Mouse (Mus musculus) intestine, embryonic 14.5 days (tissue): ENCODE measurements around the gene Srpk2. TPM values are rescaled to one million over a fixed set of nuclear protein-coding genes. Genes with fewer than 3 reads are reported as not detected.
"Not testable (repeated sequence)": the region's sequence is repeated elsewhere in the genome, so short reads cannot be mapped to it uniquely, and the experiment has no call there.

Experiments
- ATAC-seq: fragments of 200-750 bp; cut with Nextera tagmentation; replicated peaks from 2 replicates; pipeline ENCODE4 v1.8.0; 2017; ENCODE audit warnings: low read depth, moderate number of reproducible peaks, moderate TSS enrichment, moderate library complexity; ENCODE audit not compliant: low FRiP score, low TSS enrichment
- DNase-seq: peaks from one replicate; pipeline ENCODE4 v3.0.0-alpha.2; 2018; ENCODE audit warnings: low spot score
- H3K27ac ChIP-seq: fragments of 300-500 bp; sonication (generic); 2 replicates; pipeline ENCODE4 v1.5.1; 2014; ENCODE audit warnings: low read depth, mild to moderate bottlenecking, control low read depth
- H3K27me3 ChIP-seq: fragments of 300-500 bp; sonication (generic); replicated peaks from 2 replicates; pipeline ENCODE4 v1.6.1; 2014; ENCODE audit warnings: low read length, control low read depth; ENCODE audit not compliant: control insufficient read depth, insufficient read depth
- H3K36me3 ChIP-seq: fragments of 300-500 bp; sonication (generic); 2 replicates; pipeline ENCODE4 v1.6.1; 2014; ENCODE audit warnings: low read length, control low read depth; ENCODE audit not compliant: control insufficient read depth, insufficient read depth
- H3K4me1 ChIP-seq: fragments of 300-500 bp; sonication (generic); replicated peaks from 2 replicates; pipeline ENCODE4 v1.6.1; 2014; ENCODE audit warnings: low read length, control low read depth, mixed read lengths; ENCODE audit not compliant: control insufficient read depth, insufficient read depth
- H3K4me2 ChIP-seq: fragments of 300-500 bp; sonication (generic); 2 replicates; pipeline ENCODE4 v1.6.1; 2014; ENCODE audit warnings: low read length
- H3K4me3 ChIP-seq: fragments of 300-500 bp; sonication (generic); 2 replicates; pipeline ENCODE4 v1.5.1; 2014; ENCODE audit warnings: low read depth, low read length, control low read depth, mixed read lengths
- H3K9ac ChIP-seq: fragments of 300-500 bp; sonication (generic); 2 replicates; pipeline ENCODE4 v1.6.1; 2014; ENCODE audit warnings: mild to moderate bottlenecking, low read length
- H3K9me3 ChIP-seq: fragments of 300-500 bp; sonication (generic); 2 replicates; pipeline ENCODE4 v1.6.1; 2016; ENCODE audit warnings: low read length, control low read depth; ENCODE audit not compliant: control insufficient read depth
- WGBS: fragments of 180-500 bp; shearing (Covaris S2); extraction: QIAGEN DNeasy Blood & Tissue Kit; methylation state at CpG from one replicate; pipeline ENCODE4 v1.1.7; 2014; 5-methylcytosine and 5-hydroxymethylcytosine counted together
- polyA plus RNA-seq: library from polyadenylated mRNA; unstranded; fragments of >200 nt; fragmentation: Nextera tagmentation; extraction: Ambion mirVana; gene quantifications from 2 replicates; pipeline ENCODE4 v1.2.1, GENCODE M21; 2014

The Srpk2 gene
- polyA plus RNA-seq, 1 experiment from 2014 or later, result 47.1 TPM

GRCm38 (mm10) chr5:23453561-23453960 lies 230.9 kb downstream of the Srpk2 start:
- H3K36me3 ChIP-seq, result peaks cover 42% of the 10 kb centered on the region
- ATAC-seq, H3K9ac ChIP-seq, H3K4me2 ChIP-seq, DNase-seq, H3K27me3 ChIP-seq, H3K27ac ChIP-seq, H3K4me1 ChIP-seq, H3K9me3 ChIP-seq, H3K4me3 ChIP-seq: not testable (repeated sequence)
- WGBS, result 94% methylated on average over 2 of the region's 2 CpGs

Other genes starting within 250 kb of the Srpk2 start
- gene Pus7, start 99.1 kb upstream of the Srpk2 start, polyA plus RNA-seq, result 36.3 and 44.2 TPM in 2 replicates
- gene Rint1, start 103.1 kb upstream of the Srpk2 start, polyA plus RNA-seq, result 29.6 and 31.1 TPM in 2 replicates
- 141 and 152 TPM in 2 replicates for gene Tomm7, start 159.5 kb upstream of the Srpk2 start, polyA plus RNA-seq